Mouse (Mus musculus) retina, embryonic 14.5 days (tissue): ENCODE results near the gene Mef2b.

Experiments used
- DNase-seq: peaks from one replicate; pipeline ENCODE4 v3.0.0-alpha.2; 2015; ENCODE audit warnings: low spot score

Mef2b gene

GRCm38 (mm10) chr8:70139026-70139857 is at the start of gene Mef2b, which contains the start of the genes Rfxank and Borcs8:
Gene Mef2b, plus strand, starts transcription at chr8:70139711.
Gene Rfxank, minus strand, starts transcription at chr8:70139154.
Gene Borcs8, plus strand, starts transcription at chr8:70139499.
- peak; percentile 100 for DNase-seq

GRCm38 (mm10) chr8:70092786-70093185 is 46.7 kb upstream of the Mef2b start:
- DNase-seq = no peak

GRCm38 (mm10) chr8:70099276-70099675 is 40.2 kb upstream of the Mef2b start:
- no peak for DNase-seq

- no peak for DNase-seq
These were observed 39.3 kb upstream of the Mef2b start for GRCm38 (mm10) chr8:70100241-70100640.

GRCm38 (mm10) chr8:70104506-70104905 is 35.0 kb upstream of the Mef2b start:
- DNase-seq = peak; percentile 37

- DNase-seq = no peak
These were observed 34.6 kb upstream of the Mef2b start for GRCm38 (mm10) chr8:70104922-70105321.

GRCm38 (mm10) chr8:70110451-70110850 is 29.1 kb upstream of the Mef2b start:
- no peak for DNase-seq

GRCm38 (mm10) chr8:70111192-70111795 is 28.2 kb upstream of the Mef2b start:
- no peak for DNase-seq

- peak; percentile 36 for DNase-seq
These were observed 27.0 kb upstream of the Mef2b start for GRCm38 (mm10) chr8:70112401-70113016.

- DNase-seq = no peak
These were observed 25.0 kb upstream of the Mef2b start for GRCm38 (mm10) chr8:70114488-70114887.

GRCm38 (mm10) chr8:70114892-70115291 is 24.6 kb upstream of the Mef2b start:
- DNase-seq = no peak

- peak; percentile 66 for DNase-seq
These were observed 21.9 kb upstream of the Mef2b start for GRCm38 (mm10) chr8:70117611-70118010.

- DNase-seq = peak; percentile 56
These were observed 20.5 kb upstream of the Mef2b start for GRCm38 (mm10) chr8:70118726-70119700.

- DNase-seq = peak; percentile 92
These were observed 18.8 kb upstream of the Mef2b start, which contains the start of gene Ncan for GRCm38 (mm10) chr8:70120667-70121066. Gene Ncan, minus strand, starts transcription at chr8:70120873.

GRCm38 (mm10) chr8:70122863-70123262 is 16.6 kb upstream of the Mef2b start:
- DNase-seq = peak; percentile 43

GRCm38 (mm10) chr8:70124992-70125391 is 14.5 kb upstream of the Mef2b start:
- no peak for DNase-seq

- no peak for DNase-seq
These were observed 11.1 kb upstream of the Mef2b start for GRCm38 (mm10) chr8:70128435-70128834.

GRCm38 (mm10) chr8:70129309-70129952 is 10.1 kb upstream of the Mef2b start:
- no peak for DNase-seq

- DNase-seq = no peak
These were observed 9.4 kb upstream of the Mef2b start for GRCm38 (mm10) chr8:70130066-70130465.

- peak; percentile 91 for DNase-seq
These were observed 8.2 kb upstream of the Mef2b start, which contains the start of gene Nr2c2ap for GRCm38 (mm10) chr8:70131166-70131883. Gene Nr2c2ap, plus strand, starts transcription at chr8:70131333.
